Mouse (Mus musculus) left cerebral cortex, adult 18-20 months (tissue): ENCODE data around the gene Ndrg2. TPM values are rescaled to one million over a fixed set of nuclear protein-coding genes. Genes with fewer than 3 reads are reported as not detected.
"Not testable (repeated sequence)": the region's sequence is repeated elsewhere in the genome, so short reads cannot be mapped to it uniquely, and the experiment has no call there.

ENCODE experiments used
- DNase-seq, 2 experiments: peaks; one replicate each; pipeline ENCODE4 v3.0.0; 2021 to 2022; ENCODE audit warnings: low spot score in 2 of 2, mixed read lengths in 1 of 2
- total RNA-seq, 2 experiments: library from RNA; stranded (reverse); gene quantifications; 2 replicates each; pipeline ENCODE4 v1.2.3; 2021

Gene Ndrg2
- total RNA-seq, 2 experiments from 2014 or later, result 745 to 825 TPM

DNA sequence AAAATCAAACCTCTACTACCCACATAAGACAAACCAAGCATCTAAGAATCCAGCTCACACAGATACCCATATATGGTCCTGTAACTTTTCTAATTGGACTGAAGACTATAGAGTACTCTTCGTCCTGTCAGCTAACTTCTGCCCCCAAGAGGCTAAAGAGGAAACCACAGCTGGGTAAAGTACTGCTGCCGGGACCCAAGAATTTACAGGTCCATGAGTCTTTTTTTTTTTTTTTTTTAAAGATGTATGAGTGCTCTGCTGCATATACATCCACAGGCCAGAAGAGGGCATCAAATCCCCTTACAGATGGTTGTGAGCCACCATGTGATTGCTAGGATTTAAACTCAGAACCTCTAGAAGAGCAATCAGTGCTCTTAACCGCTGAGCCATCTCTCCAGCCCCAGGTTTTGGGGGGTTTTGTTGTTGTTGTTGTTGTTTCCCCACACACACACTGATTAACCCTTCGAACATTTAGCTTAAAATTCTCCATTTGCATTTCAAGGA, 30.4 kb downstream of the Ndrg2 start:
- DNase-seq, result peak; percentile 53 to 54

DNA sequence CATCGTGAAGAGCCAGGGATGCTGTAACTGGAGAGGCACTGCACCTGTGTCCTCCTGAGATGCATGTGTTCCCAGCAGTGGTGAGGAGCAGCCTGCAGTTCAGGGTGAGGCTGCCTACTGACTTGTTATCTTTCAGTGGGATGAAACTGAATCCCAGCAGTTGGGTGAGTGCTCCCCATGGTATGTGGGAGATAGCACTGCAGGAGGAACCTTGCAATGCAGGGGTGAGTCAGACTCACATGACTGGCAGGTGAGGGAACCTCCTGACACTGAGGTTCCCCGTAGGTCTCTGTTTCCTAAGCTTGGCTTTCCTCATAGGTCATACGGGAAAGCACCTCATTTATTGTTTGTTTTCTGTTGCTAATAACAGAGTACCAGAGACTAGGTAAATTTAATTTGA, 36.4 kb downstream of the Ndrg2 start:
- DNase-seq, result no peak

- DNase-seq, result no peak
Measured at GRCm38 (mm10) chr14:51871741-51872140, 42.2 kb downstream of the Ndrg2 start.

GRCm38 (mm10) chr14:51870756-51871155, 43.2 kb downstream of the Ndrg2 start:
- DNase-seq, result no peak

GRCm38 (mm10) chr14:51863603-51864002, 50.4 kb downstream of the Ndrg2 start:
- not testable (repeated sequence) for DNase-seq

DNA sequence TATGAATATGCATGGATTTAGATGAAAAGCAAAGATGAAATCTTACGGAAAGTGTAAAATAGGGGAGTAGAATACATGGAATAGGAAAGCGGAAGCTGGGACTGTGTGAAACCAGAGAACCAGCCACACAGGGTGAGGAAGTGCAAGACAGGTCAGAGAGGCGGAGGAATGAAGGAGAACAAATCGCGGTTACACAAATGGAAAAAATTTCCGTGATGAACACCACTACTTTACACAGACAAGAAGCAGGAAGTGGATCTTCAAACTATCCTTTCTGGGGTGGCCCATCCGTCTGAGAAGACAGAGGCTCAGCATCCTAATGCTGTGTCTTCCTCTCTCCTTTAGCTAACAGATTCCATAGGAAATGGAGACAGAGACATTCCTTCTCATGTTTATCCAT, 58.7 kb downstream of the Ndrg2 start:
- not testable (repeated sequence) for DNase-seq

Other genes starting within 250 kb of the Ndrg2 start
- gene Gm17079, start 218.7 kb downstream of the Ndrg2 start, total RNA-seq, result not detected
- not detected for gene Gm5800, start 197.0 kb downstream of the Ndrg2 start, total RNA-seq
- not detected for gene Ang4, start 140.6 kb downstream of the Ndrg2 start, total RNA-seq
- not detected for gene AY358078, start 114.1 kb downstream of the Ndrg2 start, total RNA-seq
- not detected for gene Ear6, start 60.5 kb downstream of the Ndrg2 start, total RNA-seq
- gene Mettl17, start 29.3 kb downstream of the Ndrg2 start, total RNA-seq, result 10 to 100 TPM; 27.3 to 31.7 TPM
- 1 to 10 TPM; 6.8 to 7.0 TPM for gene Slc39a2, start 21.3 kb downstream of the Ndrg2 start, total RNA-seq
- gene Tppp2, start 4.3 kb upstream of the Ndrg2 start, total RNA-seq, result not detected
- gene Rnase13, start 8.6 kb upstream of the Ndrg2 start, total RNA-seq, result not detected
- gene Arhgef40, start 70.6 kb upstream of the Ndrg2 start, total RNA-seq, result 10 to 100 TPM; 23.4 to 28.6 TPM
- gene Tmem253, start 101.5 kb upstream of the Ndrg2 start, total RNA-seq, result under 1 TPM; 0.28 to 0.56 TPM
- gene Zfp219, start 106.6 kb upstream of the Ndrg2 start, total RNA-seq, result 10 to 100 TPM; 40.6 to 41.3 TPM
- gene Olfr221, start 128.3 kb upstream of the Ndrg2 start, total RNA-seq, result not detected
- gene Hnrnpc, start 189.9 kb upstream of the Ndrg2 start, total RNA-seq, result 100 to 1,000 TPM; 238 to 239 TPM
- 1 to 10 TPM; 1.7 to 1.8 TPM for gene Rpgrip1, start 196.5 kb upstream of the Ndrg2 start, total RNA-seq